Mouse (Mus musculus): ENCODE results near the gene Arhgap31. TPM values are rescaled to one million over a fixed set of nuclear protein-coding genes. Genes with fewer than 3 reads are reported as not detected.

The Arhgap31 gene
- 58.4 TPM for polyA plus RNA-seq (2014; fragmentation: Illumina TruSeq; extraction: RNeasy Lipid Tissue Mini Kit (QIAGEN cat#74804))

GRCm38 (mm10) chr16:38712581-38713403 is at the start of gene Arhgap31:
Arhgap31 (minus strand) TSS chr16:38713274.

DNA sequence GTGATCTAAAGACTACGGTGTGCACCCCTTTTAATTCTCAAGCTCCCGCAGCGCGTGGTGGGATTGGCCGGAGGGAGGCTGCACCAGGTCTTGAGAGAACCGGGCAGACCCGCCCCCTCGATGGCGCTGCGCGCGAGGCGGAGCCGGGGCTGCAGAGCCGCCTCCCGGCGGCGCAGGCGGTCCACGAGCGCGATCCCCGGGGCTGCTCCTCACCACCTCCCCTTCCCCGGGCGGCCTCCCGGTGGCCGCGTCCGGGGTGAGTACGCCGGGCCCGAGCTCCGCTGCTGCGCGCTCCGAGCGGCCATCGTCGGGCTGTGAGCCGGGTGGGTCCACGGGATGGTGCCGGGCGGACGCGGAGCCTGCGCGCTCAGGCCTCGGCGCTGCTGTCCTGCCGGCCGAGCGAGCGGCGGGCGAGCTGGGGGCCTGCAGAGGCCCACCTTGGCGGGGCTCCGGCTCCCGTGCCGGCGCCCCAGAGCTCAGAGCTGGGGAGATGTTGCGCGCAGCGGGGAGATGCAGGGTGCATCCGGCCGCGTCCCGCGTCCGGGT is 29.1 kb upstream of the Arhgap31 start, which contains the start of gene B4galt4:
B4galt4 (plus strand) TSS at position 152 of the 546 bp plus-strand sequence.

DNA sequence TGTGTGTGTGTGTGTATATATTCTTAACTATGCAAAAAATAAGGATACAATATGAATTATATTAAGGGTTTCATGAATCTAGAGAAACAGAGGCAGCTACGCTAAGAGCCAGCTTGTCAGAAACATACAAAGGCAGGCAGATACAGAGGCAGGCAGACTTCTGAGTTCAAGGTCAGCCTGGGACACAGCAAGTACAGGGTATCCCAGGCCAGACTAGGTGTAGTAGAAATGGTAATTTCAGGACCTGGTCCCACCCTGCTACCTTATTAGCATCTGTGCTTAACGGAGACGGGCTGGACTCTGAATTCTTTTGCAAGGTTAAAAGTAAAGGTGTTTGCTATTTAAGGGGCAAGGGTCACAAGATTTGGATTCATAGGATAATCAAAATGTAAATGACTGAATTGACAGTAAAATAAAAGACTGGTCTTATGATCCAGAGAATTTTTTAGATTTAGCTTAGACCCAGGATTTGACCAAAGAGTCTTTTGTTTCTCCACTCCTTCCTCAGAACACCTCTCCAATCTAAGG is 154.8 kb downstream of the Arhgap31 start, which contains the start of gene Tmem39a:
Tmem39a (plus strand) TSS at position 478 of the 528 bp plus-strand sequence.

DNA sequence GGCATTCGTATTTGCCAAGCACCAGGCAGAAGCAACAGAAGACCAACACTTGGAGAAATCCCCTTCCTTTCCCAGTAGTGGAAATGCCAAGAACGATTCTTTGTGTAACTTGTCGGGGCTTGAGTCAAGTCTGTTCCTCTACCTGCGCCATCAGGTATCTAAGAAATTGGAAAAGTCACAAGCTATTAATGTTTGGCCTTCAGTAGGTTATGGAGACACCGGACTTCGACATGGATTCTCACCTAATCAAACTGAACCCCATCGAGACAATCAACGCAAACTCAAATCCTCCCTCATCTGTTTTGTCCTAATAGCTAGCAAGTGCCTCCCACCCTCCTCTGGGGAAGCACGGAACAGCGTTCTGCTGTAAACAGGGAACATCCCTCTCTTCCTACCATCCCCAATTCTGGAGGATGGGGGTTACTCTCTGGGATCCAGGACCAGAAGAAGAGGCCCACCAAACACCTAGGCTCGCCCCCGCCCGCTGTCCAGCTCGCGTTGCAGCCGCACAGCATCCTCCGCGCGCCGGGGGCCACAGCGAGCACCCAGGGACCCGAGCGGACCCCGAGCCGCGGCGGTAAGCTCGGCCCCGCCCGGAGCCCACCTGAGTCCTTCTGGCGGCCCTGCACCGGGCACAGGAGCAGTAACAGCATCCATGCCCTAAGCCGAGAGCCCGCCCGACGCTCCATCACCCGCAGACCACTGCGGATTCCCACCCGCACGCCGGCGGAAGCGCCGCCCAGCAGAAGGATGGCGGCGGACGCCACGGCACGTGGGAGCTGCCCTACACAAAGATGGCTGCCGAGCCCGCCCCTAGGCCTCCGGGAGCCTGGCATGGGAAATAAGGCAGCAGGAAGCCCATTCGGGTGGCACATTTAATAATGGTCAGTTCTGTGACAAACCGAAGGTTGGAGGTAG is 163.3 kb downstream of the Arhgap31 start, which contains the start of gene Poglut1:
Poglut1 (minus strand) TSS at position 780 of the 918 bp plus-strand sequence.

Other genes starting within 250 kb of the Arhgap31 start
- 14.2 TPM for gene Timmdc1, start 190.6 kb downstream of the Arhgap31 start, polyA plus RNA-seq (2014; fragmentation: Illumina TruSeq; extraction: RNeasy Lipid Tissue Mini Kit (QIAGEN cat#74804))
- gene Poglut1, start 163.0 kb downstream of the Arhgap31 start, polyA plus RNA-seq (2014; fragmentation: Illumina TruSeq; extraction: RNeasy Lipid Tissue Mini Kit (QIAGEN cat#74804)), result 80.7 TPM
- gene Tmem39a, start 154.6 kb downstream of the Arhgap31 start, polyA plus RNA-seq (2014; fragmentation: Illumina TruSeq; extraction: RNeasy Lipid Tissue Mini Kit (QIAGEN cat#74804)), result 78.5 TPM
- 83.2 TPM for gene B4galt4, start 29.0 kb upstream of the Arhgap31 start, polyA plus RNA-seq (2014; fragmentation: Illumina TruSeq; extraction: RNeasy Lipid Tissue Mini Kit (QIAGEN cat#74804))
- 37.2 TPM for gene Upk1b, start 87.1 kb upstream of the Arhgap31 start, polyA plus RNA-seq (2014; fragmentation: Illumina TruSeq; extraction: RNeasy Lipid Tissue Mini Kit (QIAGEN cat#74804))
- not detected for gene 4930435E12Rik, start 115.5 kb upstream of the Arhgap31 start, polyA plus RNA-seq (2014; fragmentation: Illumina TruSeq; extraction: RNeasy Lipid Tissue Mini Kit (QIAGEN cat#74804))
- gene Igsf11, start 179.4 kb upstream of the Arhgap31 start, polyA plus RNA-seq (2014; fragmentation: Illumina TruSeq; extraction: RNeasy Lipid Tissue Mini Kit (QIAGEN cat#74804)), result 49.1 TPM

All from ovary, adult 10 weeks (tissue).